Mouse (Mus musculus) CD4-positive, CD25-positive, alpha-beta regulatory T cell (primary cell): ENCODE measurements around the gene Ptprc. TPM values are rescaled to one million over a fixed set of nuclear protein-coding genes. Genes with fewer than 3 reads are reported as not detected.

Source experiments
- polyA plus RNA-seq: library from polyadenylated mRNA; unstranded; fragments of 100-300 nt; shearing (Covaris generic); gene quantifications from one replicate; pipeline ENCODE4 v1.2.1, GENCODE M21; 2017

Gene Ptprc
- polyA plus RNA-seq, result 1,326 TPM

DNA sequence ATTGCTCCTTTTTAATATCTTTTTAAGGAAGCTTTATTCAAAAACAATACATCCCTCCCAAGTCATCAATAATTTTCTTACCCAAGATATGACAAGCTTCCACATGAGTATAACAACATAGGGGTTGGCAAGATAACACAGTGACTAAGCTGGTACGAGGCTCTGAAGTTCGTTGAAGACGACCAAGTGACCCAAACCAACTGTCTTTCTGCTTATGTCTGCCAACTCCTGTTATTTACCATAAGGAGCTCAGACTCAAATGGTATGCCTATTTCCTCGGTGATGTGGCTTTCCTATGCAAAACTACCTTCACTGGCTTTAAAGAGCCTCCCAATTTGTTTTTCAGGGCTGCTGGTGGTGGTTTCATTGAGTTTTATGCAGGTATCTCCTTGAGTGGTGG, at the start of gene Ptprc:
Ptprc (minus strand) TSS at position 215 of the 400 bp plus-strand sequence.

Other genes with a start within 250 kb of the Ptprc start
- 0.74 TPM for gene Atp6v1g3, start 98.0 kb upstream of the Ptprc start, polyA plus RNA-seq